In genomic region chr2:91326746-91327350, GRCm38 (mm10) we compare ENCODE assay signal across 7 mouse cellular contexts.
DNase-seq lines count a peak whose midpoint lies in the region; ATAC-seq and TF ChIP-seq lines count a peak whose summit lies in the region.

No protein-coding gene starts in this region.

- H3K27me3 ChIP-seq in forebrain, embryonic 15.5 days = no peaks in the 10 kb centered on the region
- no peaks in the 10 kb centered on the region for H3K27me3 ChIP-seq in intestine, postnatal 0 days (replicated peaks; ENCODE audit: control insufficient read depth, insufficient read depth, low read length)

- no peak for ATAC-seq in forebrain, embryonic 15.5 days (replicated peaks)
- no peak for ATAC-seq in intestine, postnatal 0 days

- H3K9me3 ChIP-seq in forebrain, embryonic 15.5 days = no peaks in the 10 kb centered on the region
- H3K9me3 ChIP-seq in intestine, postnatal 0 days (ENCODE audit: control insufficient read depth) = no peaks in the 10 kb centered on the region

- no peak for TF ChIP-seq POLR2A in olfactory bulb, adult 2 months (IDR thresholded peaks at IDR 0.05; ENCODE audit: insufficient read depth, low read depth, low read length)

- DNase-seq in layer of hippocampus, adult 2 months (ENCODE audit: low spot score in 2 of 2) = no peak
- DNase-seq in layer of hippocampus, postnatal 25 days (ENCODE audit: extremely low spot score in 1 of 2, low spot score in 1 of 2) = no peak
- no peak for DNase-seq in adrenal gland, adult 2 months
- no peak for DNase-seq in adrenal gland, adult 18-20 months (ENCODE audit: low spot score in 2 of 2)

- peak overlapping the region; percentile 79 for H3K27ac ChIP-seq in layer of hippocampus, adult 2 months
- peak overlapping the region; percentile 72 for H3K27ac ChIP-seq in forebrain, embryonic 15.5 days (replicated peaks)
- no peak overlapping the region for H3K27ac ChIP-seq in intestine, postnatal 0 days (ENCODE audit: low read depth, low read length)
- H3K27ac ChIP-seq in olfactory bulb, adult 2 months (ENCODE audit: insufficient read depth, low read depth, low read length) = 0 out of 2 replicates have a peak overlapping the region, but pooled peaks have one; percentile 12

- TF ChIP-seq CTCF in layer of hippocampus, adult 2 months (conservative IDR thresholded peaks at IDR 0.05) = no peak; the same call in 1 of the 2 replicates
- TF ChIP-seq CTCF in intestine, postnatal 0 days (IDR thresholded peaks at IDR 0.05; ENCODE audit: low read depth) = peak; percentile 18; the same call in 1 of the 2 replicates
- no peak for TF ChIP-seq CTCF in olfactory bulb, adult 2 months (IDR thresholded peaks at IDR 0.05; ENCODE audit: insufficient read depth, low read depth, low read length)

- peaks cover 61% of the 10 kb centered on the region for H3K4me1 ChIP-seq in forebrain, embryonic 15.5 days
- peaks cover 10% of the 10 kb centered on the region; the same call in 1 of the 2 replicates for H3K4me1 ChIP-seq in intestine, postnatal 0 days (replicated peaks; ENCODE audit: control insufficient read depth, insufficient read depth, low read length)
- peaks cover 15% of the 10 kb centered on the region for H3K4me1 ChIP-seq in olfactory bulb, adult 2 months (ENCODE audit: control insufficient read depth, insufficient read depth, low read length)

- no peak overlapping the region for H3K4me2 ChIP-seq in forebrain, embryonic 15.5 days (replicated peaks)
- H3K4me2 ChIP-seq in intestine, postnatal 0 days (replicated peaks; ENCODE audit: low read depth) = no peak overlapping the region

- no peak overlapping the region for H3K4me3 ChIP-seq in layer of hippocampus, adult 2 months
- no peak overlapping the region for H3K4me3 ChIP-seq in forebrain, embryonic 15.5 days
- no peak overlapping the region for H3K4me3 ChIP-seq in intestine, postnatal 0 days (ENCODE audit: low read depth, low read length)
- no peak overlapping the region for H3K4me3 ChIP-seq in olfactory bulb, adult 2 months (ENCODE audit: insufficient read depth, low read depth, low read length)

- H3K36me3 ChIP-seq in forebrain, embryonic 15.5 days = no peaks in the 10 kb centered on the region
- H3K36me3 ChIP-seq in intestine, postnatal 0 days (ENCODE audit: control insufficient read depth, insufficient read depth) = no peaks in the 10 kb centered on the region

- no peak overlapping the region for H3K9ac ChIP-seq in forebrain, embryonic 15.5 days (replicated peaks)
- no peak overlapping the region for H3K9ac ChIP-seq in intestine, postnatal 0 days (ENCODE audit: low read depth, low read length)

- 63% methylated on average over 13 of the region's 13 CpGs for WGBS in forebrain, embryonic 15.5 days
- 71% methylated on average over 13 of the region's 13 CpGs for WGBS in intestine, postnatal 0 days
- 68% methylated on average over 13 of the region's 13 CpGs for WGBS in olfactory bulb, adult 2 months
